Mouse (Mus musculus): ENCODE results near the gene Trhr2. TPM values are rescaled to one million over a fixed set of nuclear protein-coding genes. Genes with fewer than 3 reads are reported as not detected.

Trhr2 gene
- polyA plus RNA-seq (2015; fragmentation: Nextera tagmentation; extraction: Ambion mirVana), result 0.26 and 0.66 TPM in 2 replicates

GRCm38 (mm10) chr8:122360696-122361416, at the start of gene Trhr2:
Gene Trhr2 (minus strand): TSS chr8:122360746.
- no peak for ATAC-seq (ENCODE audit: insufficient number of reproducible peaks, insufficient read depth, low FRiP score, low TSS enrichment, low read depth)
- H3K4me2 ChIP-seq, result no peak within 1 kb of the TSS
- WGBS, result 76% methylated on average over 7 of the region's 7 CpGs
- H3K4me3 ChIP-seq, result no peak within 1 kb of the TSS
- H3K9ac ChIP-seq, result no peak within 1 kb of the TSS
- no peaks in the 10 kb centered on the region for H3K9me3 ChIP-seq
- H3K36me3 ChIP-seq, result no peaks in the 10 kb centered on the region
- H3K27me3 ChIP-seq, result peaks cover 24% of the 10 kb centered on the region
- peaks cover 14% of the 10 kb centered on the region for H3K4me1 ChIP-seq
- H3K27ac ChIP-seq, result no peak within 1 kb of the TSS

- Histone ChIP-seq H3K9ac (no peak overlapping the region), H3K36me3 (peaks cover 99% of the 10 kb centered on the region), H3K27me3 (no peaks in the 10 kb centered on the region), H3K27ac (no peak overlapping the region), H3K4me1 (no peaks in the 10 kb centered on the region), H3K4me3 (no peak overlapping the region), H3K4me2 (no peak overlapping the region), H3K9me3 (no peaks in the 10 kb centered on the region)
- WGBS, result 94% methylated on average over 7 of the region's 7 CpGs
- no peak for ATAC-seq (ENCODE audit: insufficient number of reproducible peaks, insufficient read depth, low FRiP score, low TSS enrichment, low read depth)
Observed at GRCm38 (mm10) chr8:122407678-122408077, 47.1 kb upstream of the Trhr2 start.

GRCm38 (mm10) chr8:122405146-122405805, 44.7 kb upstream of the Trhr2 start:
- Histone ChIP-seq H3K27ac (no peak overlapping the region), H3K27me3 (no peaks in the 10 kb centered on the region), H3K4me1 (no peaks in the 10 kb centered on the region), H3K4me3 (no peak overlapping the region), H3K9me3 (no peaks in the 10 kb centered on the region), H3K36me3 (peaks cover 99% of the 10 kb centered on the region), H3K9ac (no peak overlapping the region), H3K4me2 (no peak overlapping the region)
- 91% methylated on average over 9 of the region's 9 CpGs for WGBS
- no peak for ATAC-seq (ENCODE audit: insufficient number of reproducible peaks, insufficient read depth, low FRiP score, low TSS enrichment, low read depth)

DNA sequence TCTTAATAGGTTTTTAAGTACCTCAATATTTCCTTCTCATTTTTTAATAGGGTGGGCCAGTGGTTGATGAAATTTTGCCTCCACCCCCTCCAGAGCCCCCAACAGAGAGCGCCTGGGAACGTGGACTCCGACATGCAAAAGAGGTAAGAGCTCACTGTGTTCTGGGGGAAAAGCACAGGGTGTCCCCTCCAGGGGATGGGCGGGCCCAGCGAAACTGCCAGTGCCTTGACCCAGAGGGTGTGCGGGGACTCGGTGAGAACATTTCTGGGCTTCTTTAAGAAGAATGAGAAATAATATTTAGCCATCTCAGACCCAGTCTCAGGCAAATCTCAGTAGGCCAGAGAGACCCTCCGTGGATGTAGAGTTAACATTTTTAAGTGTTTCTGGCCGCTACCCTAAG, 37.6 kb upstream of the Trhr2 start:
- no peak overlapping the region for H3K9ac ChIP-seq
- no peak for ATAC-seq (ENCODE audit: insufficient number of reproducible peaks, insufficient read depth, low FRiP score, low TSS enrichment, low read depth)
- H3K4me2 ChIP-seq, result no peak overlapping the region
- no peaks in the 10 kb centered on the region for H3K27me3 ChIP-seq
- H3K27ac ChIP-seq, result no peak overlapping the region
- 94% methylated on average over 9 of the region's 9 CpGs for WGBS
- H3K36me3 ChIP-seq, result peaks cover 91% of the 10 kb centered on the region
- no peaks in the 10 kb centered on the region for H3K4me1 ChIP-seq
- no peak overlapping the region for H3K4me3 ChIP-seq
- H3K9me3 ChIP-seq, result no peaks in the 10 kb centered on the region

DNA sequence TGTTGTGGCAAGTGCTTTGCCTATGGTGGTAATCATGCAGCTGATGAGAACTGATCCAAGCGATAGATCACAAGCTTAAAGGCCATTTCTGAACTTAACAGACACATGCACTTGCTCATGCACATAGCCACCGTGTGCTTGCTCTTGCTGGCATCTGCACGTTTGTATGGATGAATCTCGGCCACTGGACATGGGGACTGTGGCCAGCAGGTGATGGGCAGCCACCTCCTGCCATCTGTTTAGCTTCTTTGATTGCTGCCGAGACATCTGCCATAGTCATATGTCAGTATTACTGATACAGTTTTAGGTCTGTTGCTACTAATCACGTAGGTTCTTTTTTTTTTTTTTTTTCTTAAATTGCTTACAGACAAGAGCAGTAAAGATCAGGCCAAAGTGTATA, 34.7 kb upstream of the Trhr2 start:
- Histone ChIP-seq H3K27ac (no peak overlapping the region), H3K9ac (no peak overlapping the region), H3K4me3 (no peak overlapping the region), H3K27me3 (no peaks in the 10 kb centered on the region), H3K9me3 (no peaks in the 10 kb centered on the region), H3K4me2 (no peak overlapping the region), H3K36me3 (peaks cover 87% of the 10 kb centered on the region), H3K4me1 (no peaks in the 10 kb centered on the region)
- no peak for ATAC-seq (ENCODE audit: insufficient number of reproducible peaks, insufficient read depth, low FRiP score, low TSS enrichment, low read depth)
- WGBS, result 84% methylated on average over 6 of the region's 6 CpGs

GRCm38 (mm10) chr8:122393717-122394116, 33.2 kb upstream of the Trhr2 start:
- Histone ChIP-seq H3K27me3 (no peaks in the 10 kb centered on the region), H3K4me1 (no peaks in the 10 kb centered on the region), H3K36me3 (peaks cover 87% of the 10 kb centered on the region), H3K9ac (no peak overlapping the region), H3K4me3 (no peak overlapping the region), H3K27ac (no peak overlapping the region), H3K9me3 (no peaks in the 10 kb centered on the region), H3K4me2 (no peak overlapping the region)
- no peak for ATAC-seq (ENCODE audit: insufficient number of reproducible peaks, insufficient read depth, low FRiP score, low TSS enrichment, low read depth)

DNA sequence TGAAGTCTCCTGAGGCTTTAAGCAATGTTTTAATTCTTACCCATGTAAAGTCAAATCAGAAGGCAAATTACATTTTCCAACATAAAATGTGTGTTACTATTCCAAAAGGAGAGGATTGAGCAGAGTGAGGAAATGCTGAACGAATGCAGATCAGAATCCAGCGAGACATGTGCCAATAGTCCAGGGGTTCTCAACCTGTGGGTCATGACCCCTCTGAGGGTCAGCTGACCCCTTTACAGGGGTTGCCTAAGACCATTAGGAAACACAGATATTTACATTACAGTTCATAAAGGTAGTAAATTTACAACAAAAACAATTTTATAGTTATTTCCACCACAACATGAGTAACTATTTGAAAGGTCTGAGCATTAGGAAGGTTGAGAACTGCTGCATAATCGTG, 30.2 kb upstream of the Trhr2 start:
- no peak overlapping the region for H3K27ac ChIP-seq
- no peaks in the 10 kb centered on the region for H3K4me1 ChIP-seq
- no peaks in the 10 kb centered on the region for H3K27me3 ChIP-seq
- H3K4me3 ChIP-seq, result no peak overlapping the region
- H3K4me2 ChIP-seq, result no peak overlapping the region
- WGBS, result 76% methylated on average over 3 of the region's 3 CpGs
- H3K9me3 ChIP-seq, result no peaks in the 10 kb centered on the region
- peaks cover 94% of the 10 kb centered on the region for H3K36me3 ChIP-seq
- ATAC-seq (ENCODE audit: insufficient number of reproducible peaks, insufficient read depth, low FRiP score, low TSS enrichment, low read depth), result no peak
- no peak overlapping the region for H3K9ac ChIP-seq

DNA sequence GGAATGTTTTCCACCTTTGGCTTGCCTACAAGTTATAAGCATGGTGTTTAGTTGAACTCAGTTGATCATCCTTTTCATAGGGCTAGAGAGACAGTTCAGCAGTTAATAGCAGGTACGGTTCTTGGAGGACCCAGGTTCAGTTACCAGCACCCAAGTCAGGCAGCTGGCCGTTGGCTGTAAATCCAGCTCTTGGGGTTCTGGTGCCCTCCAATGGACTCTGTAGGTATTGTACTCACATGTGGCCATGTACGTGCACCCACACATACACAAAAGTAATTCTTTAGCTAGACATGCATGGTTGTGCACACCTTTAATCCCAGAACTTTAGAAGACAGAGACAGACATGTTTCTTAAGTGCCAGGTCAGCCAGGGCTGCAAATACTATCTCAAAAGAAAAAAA, 28.8 kb upstream of the Trhr2 start:
- Histone ChIP-seq H3K36me3 (peaks cover 96% of the 10 kb centered on the region), H3K4me3 (no peak overlapping the region), H3K9ac (no peak overlapping the region), H3K4me2 (no peak overlapping the region), H3K27ac (no peak overlapping the region), H3K27me3 (no peaks in the 10 kb centered on the region), H3K9me3 (no peaks in the 10 kb centered on the region), H3K4me1 (no peaks in the 10 kb centered on the region)
- 88% methylated on average over 3 of the region's 3 CpGs for WGBS
- no peak for ATAC-seq (ENCODE audit: insufficient number of reproducible peaks, insufficient read depth, low FRiP score, low TSS enrichment, low read depth)

DNA sequence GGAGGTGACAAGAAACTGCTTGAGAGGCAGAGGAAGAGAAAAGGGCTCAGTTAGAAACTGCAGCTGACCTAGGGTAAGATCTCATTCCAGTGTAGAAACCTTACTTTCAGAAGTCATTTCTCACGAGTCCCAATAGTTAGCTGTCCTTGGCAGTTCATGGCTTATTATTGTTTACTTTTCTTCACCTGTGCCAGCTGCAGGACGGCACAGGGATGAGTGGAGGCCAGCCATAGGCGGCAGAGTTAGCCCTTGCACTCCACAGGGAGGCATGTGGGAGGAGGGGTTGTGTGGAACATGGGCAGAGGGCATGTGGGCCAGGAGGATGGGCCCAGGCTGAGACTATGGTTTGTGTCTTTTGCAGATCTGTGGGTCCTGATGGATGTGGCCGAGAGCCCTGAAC, 22.5 kb upstream of the Trhr2 start:
- H3K27ac ChIP-seq, result no peak overlapping the region
- peaks cover 75% of the 10 kb centered on the region for H3K36me3 ChIP-seq
- no peak overlapping the region for H3K4me2 ChIP-seq
- peaks cover 4% of the 10 kb centered on the region for H3K4me1 ChIP-seq
- ATAC-seq (ENCODE audit: insufficient number of reproducible peaks, insufficient read depth, low FRiP score, low TSS enrichment, low read depth), result no peak
- WGBS, result 87% methylated on average over 4 of the region's 4 CpGs
- no peak overlapping the region for H3K9ac ChIP-seq
- H3K9me3 ChIP-seq, result no peaks in the 10 kb centered on the region
- H3K27me3 ChIP-seq, result no peaks in the 10 kb centered on the region
- no peak overlapping the region for H3K4me3 ChIP-seq

GRCm38 (mm10) chr8:122376365-122377231, 16.1 kb upstream of the Trhr2 start, which contains the start of gene Zc3h18:
Gene Zc3h18 (plus strand): TSS chr8:122376609.
- Histone ChIP-seq H3K4me1 (peaks cover 20% of the 10 kb centered on the region), H3K4me3 (peak within 1 kb of the TSS; percentile 95), H3K9me3 (no peaks in the 10 kb centered on the region), H3K9ac (peak within 1 kb of the TSS; percentile 93), H3K36me3 (peaks cover 20% of the 10 kb centered on the region), H3K27ac (peak within 1 kb of the TSS; percentile 93), H3K4me2 (peak within 1 kb of the TSS; percentile 80), H3K27me3 (no peaks in the 10 kb centered on the region)
- under 1% methylated on average over 95 of the region's 107 CpGs for WGBS
- ATAC-seq (ENCODE audit: insufficient number of reproducible peaks, insufficient read depth, low FRiP score, low TSS enrichment, low read depth), result peak; percentile 90

GRCm38 (mm10) chr8:122375751-122376364, 15.3 kb upstream of the Trhr2 start:
- WGBS, result 28% methylated on average over 13 of the region's 13 CpGs

More at GRCm38 (mm10) chr8:122375751-122376364, 15.3 kb upstream of the Trhr2 start:
- Histone ChIP-seq H3K27me3 (no peaks in the 10 kb centered on the region), H3K4me1 (peaks cover 20% of the 10 kb centered on the region), H3K4me2 (peak overlapping the region; percentile 59), H3K4me3 (peak overlapping the region; percentile 95), H3K9me3 (no peaks in the 10 kb centered on the region), H3K9ac (peak overlapping the region; percentile 93), H3K27ac (peak overlapping the region; percentile 51; the same call in 1 of the 2 replicates), H3K36me3 (peaks cover 16% of the 10 kb centered on the region)
- no peak for ATAC-seq (ENCODE audit: insufficient number of reproducible peaks, insufficient read depth, low FRiP score, low TSS enrichment, low read depth)

All from embryonic facial prominence, embryonic 13.5 days (tissue).